In genomic region chr3:121261251-121261650, GRCm38 (mm10) we compare ENCODE assay signal across 15 mouse cellular contexts. TPM values are rescaled to one million over a fixed set of nuclear protein-coding genes. Genes with fewer than 3 reads are reported as not detected.
DNase-seq lines count a peak whose midpoint lies in the region; ATAC-seq and TF ChIP-seq lines count a peak whose summit lies in the region.
"Had no signal": no experiment of that assay in that cellular context is flagged by ENCODE, and none has a peak within 500 bp of the region (broad histone marks: within the 10 kb centered on the region; RNA-seq: fewer than 3 reads in every experiment).

No protein-coding gene starts in this region.

- 26% methylated on average over 7 of the region's 7 CpGs for WGBS in cerebellum, adult 2 months
- 34% methylated on average over 7 of the region's 7 CpGs for WGBS in liver, embryonic 13.5 days (ENCODE audit: insufficient replicate concordance)
- 83% methylated on average over 7 of the region's 7 CpGs for WGBS in lung, adult 2 months

- peak overlapping the region; percentile 51; the same call in 1 of the 2 replicates for H3K27ac ChIP-seq in cerebellum, adult 2 months (ENCODE audit: insufficient read depth, low read length)
- H3K27ac ChIP-seq in MEL (ENCODE audit: control insufficient read depth, low read depth, low read length), result no peak overlapping the region
- H3K27ac ChIP-seq in cortical plate, adult 2 months (ENCODE audit: insufficient read depth, low read length), result no peak overlapping the region
- H3K27ac ChIP-seq in liver, embryonic 13.5 days, result peak overlapping the region; percentile 94
- H3K27ac ChIP-seq: embryonic facial prominence, embryonic 15.5 days; hindbrain, embryonic 13.5 days; intestine, embryonic 15.5 days had no signal

- no peaks in the 10 kb centered on the region for H3K9me3 ChIP-seq in MEL (replicated peaks; ENCODE audit: insufficient read depth, low read length)
- H3K9me3 ChIP-seq in liver, embryonic 13.5 days (replicated peaks), result no peaks in the 10 kb centered on the region
- H3K9me3 ChIP-seq: embryonic facial prominence, embryonic 15.5 days; hindbrain, embryonic 13.5 days; intestine, embryonic 15.5 days had no signal

- peak; percentile 33; the same call in 1 of the 2 replicates for ATAC-seq in liver, embryonic 13.5 days (ENCODE audit: low read depth)
- ATAC-seq: forebrain, embryonic 14.5 days; intestine, embryonic 15.5 days had no signal

- H3K79me2 ChIP-seq in MEL (ENCODE audit: control insufficient read depth, insufficient read depth, low read length, poor library complexity), result no peaks in the 10 kb centered on the region

- TF ChIP-seq RAD21 in MEL (IDR thresholded peaks at IDR 0.05; ENCODE audit: low read depth, low read length), result no peak

- H3K4me1 ChIP-seq in cerebellum, adult 2 months (ENCODE audit: control insufficient read depth, insufficient read depth, low read length), result peaks cover 27% of the 10 kb centered on the region
- peaks cover 4 to 14% of the 10 kb centered on the region in 2 experiments; a peak in 3 of 4 replicates for H3K4me1 ChIP-seq in MEL (ENCODE audit: control insufficient read depth in 1 of 2, insufficient read depth in 2 of 2, low read length in 2 of 2)
- peaks cover 3% of the 10 kb centered on the region; the same call in 1 of the 2 replicates for H3K4me1 ChIP-seq in cortical plate, adult 2 months (ENCODE audit: control insufficient read depth, insufficient read depth, low read length)
- H3K4me1 ChIP-seq in liver, embryonic 13.5 days (replicated peaks), result peaks cover 80% of the 10 kb centered on the region
- no peaks in the 10 kb centered on the region for H3K4me1 ChIP-seq in lung, adult 2 months (ENCODE audit: control insufficient read depth, insufficient read depth, low read length)

- no peak overlapping the region for H3K9ac ChIP-seq in MEL (ENCODE audit: control insufficient read depth, low read depth, low read length, poor library complexity, severe bottlenecking)
- H3K9ac ChIP-seq in liver, embryonic 13.5 days, result peak overlapping the region; percentile 99
- H3K9ac ChIP-seq: embryonic facial prominence, embryonic 15.5 days; hindbrain, embryonic 13.5 days; intestine, embryonic 15.5 days had no signal

- no peak for TF ChIP-seq POLR2A in cerebellum, adult 2 months (IDR thresholded peaks at IDR 0.05; ENCODE audit: borderline replicate concordance, insufficient read depth, low read length)
- TF ChIP-seq POLR2A in MEL (IDR thresholded peaks at IDR 0.05; ENCODE audit: control insufficient read depth in 1 of 2, insufficient read depth in 1 of 2, low read depth in 1 of 2, low read length in 2 of 2, poor library complexity in 1 of 2), result no peak
- TF ChIP-seq POLR2A in cortical plate, adult 2 months (IDR thresholded peaks at IDR 0.05; ENCODE audit: extremely low read depth, insufficient read depth, low read length), result no peak
- TF ChIP-seq POLR2A in lung, adult 2 months (IDR thresholded peaks at IDR 0.05; ENCODE audit: borderline replicate concordance, extremely low read depth, low read depth, low read length), result no peak

- no peak for DNase-seq in cerebellum, adult 2 months
- no peak for DNase-seq in cerebellum, postnatal 36 days
- peak; percentile 14 for DNase-seq in MEL (ENCODE audit: low read depth, low spot score)
- DNase-seq in liver, embryonic 13.5 days, result peak; percentile 51
- DNase-seq in lung, adult 2 months, result no peak
- DNase-seq in urinary bladder, postnatal 14 days (ENCODE audit: low spot score), result no peak
- DNase-seq in thymus, postnatal 10 days (ENCODE audit: low spot score in 2 of 2), result no peak
- DNase-seq: cerebellum, adult 9-10 months; embryo, embryonic 11 days; right cerebral cortex, adult 18-20 months had no signal

- peak overlapping the region; percentile 92 for H3K4me3 ChIP-seq in cerebellum, adult 2 months (replicated peaks; ENCODE audit: insufficient read depth, low read depth, low read length)
- H3K4me3 ChIP-seq in MEL (ENCODE audit: control insufficient read depth in 1 of 2, insufficient read depth in 1 of 2, low read depth in 2 of 2, low read length in 2 of 2), result no peak overlapping the region
- 0 out of 2 replicates have a peak overlapping the region, but pooled peaks have one; percentile 8 for H3K4me3 ChIP-seq in cortical plate, adult 2 months (ENCODE audit: insufficient read depth, low read length)
- H3K4me3 ChIP-seq in liver, embryonic 13.5 days (replicated peaks), result peak overlapping the region; percentile 93
- no peak overlapping the region for H3K4me3 ChIP-seq in lung, adult 2 months (replicated peaks; ENCODE audit: extremely low read depth, low read depth, low read length)

- no peak for TF ChIP-seq EP300 in MEL (IDR thresholded peaks at IDR 0.05; ENCODE audit: low read depth in 1 of 2, low read length in 2 of 2)

- H3K4me2 ChIP-seq in liver, embryonic 13.5 days, result peak overlapping the region; percentile 79

- peaks cover 0 to 9% of the 10 kb centered on the region in 2 experiments; a peak in 2 of 4 replicates for H3K36me3 ChIP-seq in MEL (ENCODE audit: control insufficient read depth in 1 of 2, insufficient read depth in 2 of 2, low read length in 2 of 2)
- peaks cover 28% of the 10 kb centered on the region for H3K36me3 ChIP-seq in liver, embryonic 13.5 days
- H3K36me3 ChIP-seq: embryonic facial prominence, embryonic 15.5 days; hindbrain, embryonic 13.5 days; intestine, embryonic 15.5 days had no signal

- TF ChIP-seq CTCF in cerebellum, adult 2 months (IDR thresholded peaks at IDR 0.05; ENCODE audit: borderline replicate concordance, insufficient read depth, low read depth, low read length), result no peak
- no peak for TF ChIP-seq CTCF in MEL (IDR thresholded peaks at IDR 0.05 in 2 of 3, conservative IDR thresholded peaks at IDR 0.05 in 1 of 3; ENCODE audit: control insufficient read depth in 1 of 3, insufficient read depth in 1 of 3, low read depth in 2 of 3, low read length in 3 of 3, poor library complexity in 1 of 3, severe bottlenecking in 1 of 3)
- TF ChIP-seq CTCF in cortical plate, adult 2 months (IDR thresholded peaks at IDR 0.05; ENCODE audit: extremely low read depth, insufficient read depth, low read length), result no peak
- no peak for TF ChIP-seq CTCF in lung, adult 2 months (IDR thresholded peaks at IDR 0.05; ENCODE audit: insufficient read depth, low read length)

- H3K27me3 ChIP-seq in cerebellum, adult 2 months (ENCODE audit: control insufficient read depth, insufficient read depth, low read length), result no peaks in the 10 kb centered on the region
- H3K27me3 ChIP-seq in MEL (ENCODE audit: control insufficient read depth in 1 of 2, insufficient read depth in 2 of 2, low read length in 2 of 2), result peaks cover 26% of the 10 kb centered on the region in 2 experiments
- peaks cover 3% of the 10 kb centered on the region; the same call in 1 of the 2 replicates for H3K27me3 ChIP-seq in liver, embryonic 13.5 days

TF ChIP-seq in MEL, 35 proteins besides CTCF, POLR2A, EP300 and RAD21:
- TF ChIP-seq SIN3A (IDR thresholded peaks at IDR 0.05; ENCODE audit: low read length) (no peak), ZC3H11A (IDR thresholded peaks at IDR 0.05; ENCODE audit: low read depth, low read length) (no peak)
TF ChIP-seq in MEL: peak in this region for 0.

RNA-seq across cellular contexts. Expression of gene Tmem56, which starts 21.6 kb away (rescaled TPM):
- polyA plus RNA-seq in cerebellum, adult 2 months (2012; rRNA removed), result 31.2 and 35.4 TPM in 2 replicates
- total RNA-seq in MEL (2012; rRNA removed), result 0.20 and 0.39 TPM in 2 replicates
- polyA plus RNA-seq in MEL (2012; ENCODE audit: insufficient read depth in 1 of 2, insufficient read length in 2 of 2, low read depth in 1 of 2, low replicate concordance in 2 of 2, missing spikeins in 1 of 2), result under 1 TPM in 1 of 2 experiments, not detected in 1; 0.32 TPM
- polyA plus RNA-seq in cortical plate, adult 2 months (2012; rRNA removed), result 23.3 and 25.2 TPM in 2 replicates
- polyA plus RNA-seq in liver, embryonic 13.5 days (2015; fragmentation: Nextera tagmentation; extraction: Ambion mirVana), result 18.3 and 23.3 TPM in 2 replicates
- 2.3 TPM in 2 replicates for polyA plus RNA-seq in lung, adult 2 months (2012; rRNA removed)

RNA-seq across cellular contexts. Expression of gene Alg14, which starts 30.3 kb away (rescaled TPM):
- 24.6 and 27.1 TPM in 2 replicates for polyA plus RNA-seq in cerebellum, adult 2 months (2012; rRNA removed)
- total RNA-seq in MEL (2012; rRNA removed), result 2.5 and 3.2 TPM in 2 replicates
- 10 to 100 TPM in 1 of 2 experiments, not detected in 1; 20.1 TPM for polyA plus RNA-seq in MEL (2012; ENCODE audit: insufficient read depth in 1 of 2, insufficient read length in 2 of 2, low read depth in 1 of 2, low replicate concordance in 2 of 2, missing spikeins in 1 of 2)
- polyA plus RNA-seq in cortical plate, adult 2 months (2012; rRNA removed), result 15.2 and 20.2 TPM in 2 replicates
- polyA plus RNA-seq in liver, embryonic 13.5 days (2015; fragmentation: Nextera tagmentation; extraction: Ambion mirVana), result 17.7 and 20.0 TPM in 2 replicates
- polyA plus RNA-seq in lung, adult 2 months (2012; rRNA removed), result 19.6 and 24.5 TPM in 2 replicates

Comparison
In these comparisons a context has a peak if more than half of its experiments do, and no peak if none do; other contexts are left out.
1. DNase-seq: peak in MEL (single experiment) and liver, embryonic 13.5 days (single experiment); none in cerebellum, adult 2 months (0 of 2), cerebellum, postnatal 36 days (0 of 2), lung, adult 2 months (single experiment), urinary bladder, postnatal 14 days (single experiment) and thymus, postnatal 10 days (0 of 2).
2. H3K27ac ChIP-seq: peak in cerebellum, adult 2 months (single experiment) and liver, embryonic 13.5 days (single experiment); none in MEL (single experiment) and cortical plate, adult 2 months (single experiment).
3. H3K4me3 ChIP-seq: peak in cerebellum, adult 2 months (single experiment), cortical plate, adult 2 months (single experiment) and liver, embryonic 13.5 days (single experiment); none in MEL (0 of 2) and lung, adult 2 months (single experiment).